Mouse (Mus musculus): ENCODE data around the gene Sema6c. TPM values are rescaled to one million over a fixed set of nuclear protein-coding genes. Genes with fewer than 3 reads are reported as not detected.

The Sema6c gene
- polyA plus RNA-seq, 1 experiment from 2014 or later: 39.0 TPM

DNA sequence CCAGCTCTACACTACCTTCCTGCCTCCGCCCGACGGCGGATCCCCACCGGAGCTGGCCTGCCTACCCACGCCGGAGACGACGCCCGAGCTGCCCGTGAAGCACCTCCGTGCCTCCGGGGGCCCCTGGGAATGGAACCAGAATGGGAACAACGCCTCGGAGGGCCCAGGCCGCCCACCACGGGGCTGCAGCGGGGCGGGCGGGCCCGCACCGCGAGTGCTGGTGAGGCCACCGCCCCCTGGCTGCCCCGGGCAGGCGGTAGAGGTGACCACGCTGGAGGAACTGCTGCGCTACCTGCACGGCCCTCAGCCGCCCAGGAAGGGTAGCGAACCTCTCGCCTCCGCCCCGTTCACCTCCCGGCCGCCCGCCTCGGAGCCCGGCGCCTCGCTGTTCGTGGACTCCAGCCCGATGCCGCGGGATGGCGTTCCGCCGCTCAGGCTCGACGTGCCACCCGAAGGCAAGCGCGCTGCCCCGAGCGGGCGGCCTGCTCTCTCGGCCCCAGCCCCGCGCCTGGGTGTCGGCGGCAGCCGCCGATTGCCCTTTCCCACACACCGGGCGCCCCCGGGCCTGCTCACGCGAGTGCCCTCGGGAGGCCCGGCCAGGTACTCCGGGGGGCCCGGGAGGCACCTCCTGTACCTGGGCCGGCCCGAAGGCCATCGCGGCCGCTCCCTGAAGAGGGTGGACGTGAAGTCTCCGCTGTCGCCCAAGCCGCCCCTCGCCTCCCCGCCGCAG is 12.4 kb downstream of the Sema6c start:
- Histone ChIP-seq H3K27ac (replicated peaks; ENCODE audit: low read depth, low read length) (no peak overlapping the region), H3K4me3 (replicated peaks; ENCODE audit: low read depth, low read length) (no peak overlapping the region), H3K4me2 (ENCODE audit: low read length) (peak overlapping the region; percentile 32; the same call in 1 of the 2 replicates), H3K9ac (replicated peaks; ENCODE audit: low read length) (no peak overlapping the region), H3K27me3 (ENCODE audit: control insufficient read depth, insufficient read depth, low read length) (peaks cover 47% of the 10 kb centered on the region), H3K9me3 (ENCODE audit: control insufficient read depth, low read length) (no peaks in the 10 kb centered on the region), H3K4me1 (ENCODE audit: control insufficient read depth, insufficient read depth, low read length) (peaks cover 7% of the 10 kb centered on the region; the same call in 1 of the 2 replicates), H3K36me3 (ENCODE audit: control insufficient read depth, insufficient read depth, low read length) (peaks cover 64% of the 10 kb centered on the region)
- DNase-seq (peak; percentile 38), ATAC-seq (ENCODE audit: low FRiP score, low TSS enrichment) (no peak)
- 12% methylated on average over 71 of the region's 84 CpGs for WGBS

DNA sequence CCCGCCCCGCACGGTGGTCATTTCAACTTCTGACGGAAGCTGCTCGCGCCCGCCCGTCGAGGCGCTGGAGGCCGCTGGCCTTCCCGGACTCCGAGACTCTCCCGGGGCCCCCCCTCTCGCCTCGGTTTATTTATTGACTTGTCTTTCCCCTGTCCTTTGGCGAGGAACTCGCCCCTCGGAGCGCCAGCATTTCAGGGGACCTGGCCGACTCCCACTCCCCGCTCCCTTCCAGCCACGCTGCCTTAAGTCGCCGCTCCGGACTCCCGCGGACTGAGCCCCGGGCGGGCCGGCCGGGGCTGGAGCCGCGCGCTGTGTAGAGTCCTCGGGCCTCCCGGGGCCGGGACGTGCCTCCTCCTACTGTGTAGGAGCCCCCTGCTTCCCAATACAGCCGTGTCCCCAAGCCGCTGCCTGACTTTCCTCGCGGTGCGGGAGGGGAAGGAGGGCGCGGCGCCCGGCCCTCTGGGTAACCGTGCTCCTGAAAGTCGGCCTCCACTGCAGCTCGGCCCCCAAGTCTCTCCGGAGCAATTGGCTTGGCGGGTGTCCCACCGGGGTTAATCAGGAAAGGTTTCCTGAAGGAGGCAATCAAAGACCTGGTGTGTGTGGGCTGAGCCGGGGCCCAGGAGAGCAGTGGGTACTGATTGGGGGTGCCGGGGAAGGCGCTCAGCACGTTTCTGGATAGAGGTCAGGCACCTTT is 13.1 kb downstream of the Sema6c start:
- Histone ChIP-seq H3K9ac (replicated peaks; ENCODE audit: low read length) (0 out of 2 replicates have a peak overlapping the region, but pooled peaks have one; percentile 6), H3K4me2 (ENCODE audit: low read length) (peak overlapping the region; percentile 32; the same call in 1 of the 2 replicates), H3K36me3 (ENCODE audit: control insufficient read depth, insufficient read depth, low read length) (peaks cover 57% of the 10 kb centered on the region), H3K27ac (replicated peaks; ENCODE audit: low read depth, low read length) (no peak overlapping the region), H3K4me1 (ENCODE audit: control insufficient read depth, insufficient read depth, low read length) (peaks cover 7% of the 10 kb centered on the region; the same call in 1 of the 2 replicates), H3K4me3 (replicated peaks; ENCODE audit: low read depth, low read length) (no peak overlapping the region), H3K27me3 (ENCODE audit: control insufficient read depth, insufficient read depth, low read length) (peaks cover 44% of the 10 kb centered on the region), H3K9me3 (ENCODE audit: control insufficient read depth, low read length) (no peaks in the 10 kb centered on the region)
- WGBS: 5% methylated on average over 57 of the region's 58 CpGs
- DNase-seq: peak; percentile 60
- 0 out of 2 replicates have a peak, but pooled peaks have one; percentile 32 for ATAC-seq (ENCODE audit: low FRiP score, low TSS enrichment)

DNA sequence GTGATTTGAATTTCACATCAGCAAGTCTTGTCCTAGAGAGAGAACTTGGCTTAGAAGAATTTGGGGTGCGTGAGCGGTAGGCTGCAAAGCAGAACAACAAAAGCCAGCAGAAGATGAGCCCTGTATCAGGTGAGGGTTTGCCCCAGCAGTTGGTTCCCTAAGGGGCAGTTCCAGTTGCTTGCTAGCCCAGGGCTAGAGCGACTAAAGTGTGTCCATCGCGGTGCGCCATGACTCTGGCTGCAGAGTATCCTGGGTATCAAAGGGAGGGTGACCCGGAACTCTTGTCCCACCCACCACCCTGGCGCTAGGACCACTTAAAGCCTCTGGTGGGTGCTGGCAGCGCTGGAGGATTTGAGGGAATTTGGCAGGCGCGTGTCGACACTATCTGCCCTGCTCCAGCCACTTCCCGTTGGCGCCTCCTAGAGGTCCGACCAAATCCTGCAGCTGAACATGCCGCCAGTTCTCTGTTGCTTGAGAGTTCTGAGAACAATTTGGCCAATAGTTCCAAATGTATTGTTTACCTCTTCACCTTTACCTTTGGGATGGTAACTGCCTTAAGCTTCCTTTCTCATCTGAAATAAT is 13.8 kb downstream of the Sema6c start:
- Histone ChIP-seq H3K9ac (replicated peaks; ENCODE audit: low read length) (no peak overlapping the region), H3K27ac (replicated peaks; ENCODE audit: low read depth, low read length) (no peak overlapping the region), H3K9me3 (ENCODE audit: control insufficient read depth, low read length) (no peaks in the 10 kb centered on the region), H3K27me3 (ENCODE audit: control insufficient read depth, insufficient read depth, low read length) (peaks cover 39% of the 10 kb centered on the region), H3K4me1 (ENCODE audit: control insufficient read depth, insufficient read depth, low read length) (peaks cover 7% of the 10 kb centered on the region; the same call in 1 of the 2 replicates), H3K4me3 (replicated peaks; ENCODE audit: low read depth, low read length) (no peak overlapping the region), H3K36me3 (ENCODE audit: control insufficient read depth, insufficient read depth, low read length) (peaks cover 50% of the 10 kb centered on the region), H3K4me2 (ENCODE audit: low read length) (peak overlapping the region; percentile 24; the same call in 1 of the 2 replicates)
- 3% methylated on average over 16 of the region's 16 CpGs for WGBS
- ATAC-seq (ENCODE audit: low FRiP score, low TSS enrichment) (peak; percentile 65), DNase-seq (peak; percentile 87)

DNA sequence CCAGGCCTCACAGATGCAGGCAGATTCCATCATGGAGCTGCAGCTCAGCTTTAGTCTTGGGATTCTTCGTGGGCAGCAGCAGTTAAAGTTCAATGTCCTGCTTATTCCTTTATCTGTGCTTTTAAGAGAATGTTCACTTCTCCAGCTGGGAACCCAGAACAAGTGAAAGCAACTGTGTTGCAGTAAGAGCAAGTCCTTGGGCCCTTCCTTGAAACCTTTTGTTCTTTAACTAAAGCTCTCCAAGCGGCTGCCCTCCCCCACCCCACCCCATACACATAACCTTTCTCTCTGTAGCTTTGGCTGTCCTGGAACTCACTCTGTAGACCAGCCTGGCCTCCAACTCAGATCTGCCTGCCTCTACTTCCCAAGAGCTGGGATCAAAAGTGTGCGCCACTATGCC is 16.2 kb downstream of the Sema6c start:
- DNase-seq (no peak), ATAC-seq (ENCODE audit: low FRiP score, low TSS enrichment) (no peak)
- no peaks in the 10 kb centered on the region for H3K9me3 ChIP-seq (ENCODE audit: control insufficient read depth, low read length)
- peaks cover 15% of the 10 kb centered on the region for H3K27me3 ChIP-seq (ENCODE audit: control insufficient read depth, insufficient read depth, low read length)
- H3K27ac ChIP-seq (replicated peaks; ENCODE audit: low read depth, low read length): no peak overlapping the region
- no peak overlapping the region for H3K4me3 ChIP-seq (replicated peaks; ENCODE audit: low read depth, low read length)
- H3K9ac ChIP-seq (replicated peaks; ENCODE audit: low read length): no peak overlapping the region
- 50% methylated on average over 3 of the region's 3 CpGs for WGBS
- H3K4me2 ChIP-seq (ENCODE audit: low read length): no peak overlapping the region
- peaks cover 7% of the 10 kb centered on the region; the same call in 1 of the 2 replicates for H3K4me1 ChIP-seq (ENCODE audit: control insufficient read depth, insufficient read depth, low read length)
- H3K36me3 ChIP-seq (ENCODE audit: control insufficient read depth, insufficient read depth, low read length): peaks cover 26% of the 10 kb centered on the region

DNA sequence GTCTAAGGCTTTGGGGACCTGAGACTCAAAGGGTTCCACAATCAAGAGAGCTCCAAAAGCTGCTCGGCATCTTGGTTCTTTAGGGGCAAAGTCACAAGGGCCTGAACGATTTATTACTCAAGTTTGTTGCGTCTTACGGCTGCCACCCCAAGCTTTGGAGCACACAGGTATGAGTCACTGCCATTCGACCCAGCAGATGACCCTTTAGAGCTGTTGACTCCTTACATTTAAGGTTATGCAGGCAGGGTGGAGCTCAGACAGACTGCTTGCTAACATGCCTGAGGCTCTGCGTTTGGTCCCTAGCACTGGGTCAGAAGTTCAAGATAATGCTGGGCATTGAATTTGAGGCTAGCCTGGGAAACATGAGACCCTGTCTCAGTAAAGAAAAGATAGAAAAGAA is 17.3 kb downstream of the Sema6c start:
- Histone ChIP-seq H3K9ac (replicated peaks; ENCODE audit: low read length) (no peak overlapping the region), H3K36me3 (ENCODE audit: control insufficient read depth, insufficient read depth, low read length) (peaks cover 15% of the 10 kb centered on the region), H3K4me1 (ENCODE audit: control insufficient read depth, insufficient read depth, low read length) (peaks cover 7% of the 10 kb centered on the region; the same call in 1 of the 2 replicates), H3K9me3 (ENCODE audit: control insufficient read depth, low read length) (no peaks in the 10 kb centered on the region), H3K27ac (replicated peaks; ENCODE audit: low read depth, low read length) (no peak overlapping the region), H3K4me2 (ENCODE audit: low read length) (no peak overlapping the region), H3K4me3 (replicated peaks; ENCODE audit: low read depth, low read length) (no peak overlapping the region), H3K27me3 (ENCODE audit: control insufficient read depth, insufficient read depth, low read length) (peaks cover 4% of the 10 kb centered on the region; the same call in 1 of the 2 replicates)
- no peak for DNase-seq
- ATAC-seq (ENCODE audit: low FRiP score, low TSS enrichment): no peak
- 83% methylated on average over 6 of the region's 6 CpGs for WGBS

DNA sequence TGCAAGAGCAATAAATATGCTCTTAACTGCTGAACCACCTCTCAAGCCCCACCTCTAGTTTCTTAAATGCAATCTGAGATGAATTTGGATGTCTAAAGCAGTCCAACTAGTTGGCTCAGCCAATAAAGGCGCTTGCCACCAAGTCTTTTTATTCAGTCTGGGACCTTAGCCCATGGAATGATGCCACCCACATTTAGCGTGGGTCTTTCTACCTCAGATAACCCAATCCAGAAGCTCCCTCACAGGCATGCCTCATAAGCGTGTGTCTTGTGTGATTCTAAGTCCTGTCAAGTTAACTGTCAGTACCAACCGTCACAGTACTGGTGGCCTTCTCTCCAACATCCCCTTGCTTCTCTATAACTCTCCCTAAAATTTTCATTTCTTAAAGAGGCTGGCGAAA is 18.7 kb downstream of the Sema6c start:
- 88% methylated on average over 5 of the region's 5 CpGs for WGBS
- no peak for DNase-seq
- no peak overlapping the region for H3K27ac ChIP-seq (replicated peaks; ENCODE audit: low read depth, low read length)
- ATAC-seq (ENCODE audit: low FRiP score, low TSS enrichment): no peak
- no peak overlapping the region for H3K9ac ChIP-seq (replicated peaks; ENCODE audit: low read length)
- H3K4me1 ChIP-seq (ENCODE audit: control insufficient read depth, insufficient read depth, low read length): no peaks in the 10 kb centered on the region
- H3K4me3 ChIP-seq (replicated peaks; ENCODE audit: low read depth, low read length): no peak overlapping the region
- H3K27me3 ChIP-seq (ENCODE audit: control insufficient read depth, insufficient read depth, low read length): no peaks in the 10 kb centered on the region
- H3K4me2 ChIP-seq (ENCODE audit: low read length): no peak overlapping the region
- H3K9me3 ChIP-seq (ENCODE audit: control insufficient read depth, low read length): no peaks in the 10 kb centered on the region
- peaks cover 4% of the 10 kb centered on the region for H3K36me3 ChIP-seq (ENCODE audit: control insufficient read depth, insufficient read depth, low read length)

DNA sequence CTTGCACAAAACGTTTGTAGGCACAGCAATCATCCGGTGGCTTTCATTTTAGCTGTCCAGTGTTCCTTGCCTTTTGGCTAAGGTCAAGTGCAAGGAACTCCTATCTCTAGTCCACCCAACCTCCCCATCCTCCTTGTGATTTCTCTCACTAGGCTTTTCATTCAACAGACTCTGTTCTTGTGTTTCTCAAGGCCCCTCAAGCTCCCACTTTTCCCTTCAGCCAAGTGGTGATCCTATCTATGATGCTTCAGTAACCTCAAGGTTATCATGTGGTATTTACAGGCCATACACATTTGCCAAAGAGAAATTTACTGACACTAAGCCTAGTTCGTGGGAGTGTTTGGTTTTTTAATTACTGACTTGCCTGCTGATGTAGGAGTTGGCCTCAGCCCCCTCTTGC is 19.6 kb downstream of the Sema6c start:
- no peaks in the 10 kb centered on the region for H3K4me1 ChIP-seq (ENCODE audit: control insufficient read depth, insufficient read depth, low read length)
- H3K9ac ChIP-seq (replicated peaks; ENCODE audit: low read length): no peak overlapping the region
- DNase-seq (no peak), ATAC-seq (ENCODE audit: low FRiP score, low TSS enrichment) (no peak)
- WGBS: 81% methylated on average over 3 of the region's 3 CpGs
- H3K27me3 ChIP-seq (ENCODE audit: control insufficient read depth, insufficient read depth, low read length): no peaks in the 10 kb centered on the region
- no peak overlapping the region for H3K4me3 ChIP-seq (replicated peaks; ENCODE audit: low read depth, low read length)
- H3K9me3 ChIP-seq (ENCODE audit: control insufficient read depth, low read length): no peaks in the 10 kb centered on the region
- no peak overlapping the region for H3K27ac ChIP-seq (replicated peaks; ENCODE audit: low read depth, low read length)
- no peak overlapping the region for H3K4me2 ChIP-seq (ENCODE audit: low read length)
- H3K36me3 ChIP-seq (ENCODE audit: control insufficient read depth, insufficient read depth, low read length): peaks cover 12% of the 10 kb centered on the region

DNA sequence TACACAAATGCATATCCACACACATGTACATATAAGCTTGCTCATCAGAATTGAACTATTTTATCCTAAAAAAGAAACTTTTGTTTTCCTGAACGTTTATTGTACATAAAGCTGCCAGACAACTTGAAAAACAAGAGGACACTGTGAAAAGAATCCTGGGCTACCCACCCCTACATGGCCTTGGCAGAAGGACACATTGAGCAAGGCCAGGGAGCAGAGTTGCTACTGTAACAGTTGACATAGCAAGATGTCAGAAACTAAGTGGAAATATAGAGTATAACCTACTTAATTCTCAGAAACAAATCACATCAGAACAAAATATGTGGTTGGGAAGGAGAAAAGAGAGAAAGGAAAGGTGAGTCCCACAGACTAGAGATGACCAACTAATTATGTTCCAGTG is 21.6 kb downstream of the Sema6c start:
- WGBS: 71% methylated on average over 1 of the region's 1 CpGs
- no peak for ATAC-seq (ENCODE audit: low FRiP score, low TSS enrichment)

More for the DNA sequence above, 21.6 kb downstream of the Sema6c start:
- H3K27me3 ChIP-seq (ENCODE audit: control insufficient read depth, insufficient read depth, low read length): no peaks in the 10 kb centered on the region
- H3K4me2 ChIP-seq (ENCODE audit: low read length): no peak overlapping the region
- DNase-seq: no peak
- no peaks in the 10 kb centered on the region for H3K4me1 ChIP-seq (ENCODE audit: control insufficient read depth, insufficient read depth, low read length)
- H3K4me3 ChIP-seq (replicated peaks; ENCODE audit: low read depth, low read length): no peak overlapping the region
- peaks cover 30% of the 10 kb centered on the region for H3K36me3 ChIP-seq (ENCODE audit: control insufficient read depth, insufficient read depth, low read length)
- H3K27ac ChIP-seq (replicated peaks; ENCODE audit: low read depth, low read length): no peak overlapping the region
- H3K9me3 ChIP-seq (ENCODE audit: control insufficient read depth, low read length): no peaks in the 10 kb centered on the region
- no peak overlapping the region for H3K9ac ChIP-seq (replicated peaks; ENCODE audit: low read length)

Data from midbrain, embryonic 14.5 days (tissue).